Mouse (Mus musculus) forebrain, embryonic 14.5 days (tissue): ENCODE data around the gene Mtch2. TPM values are rescaled to one million over a fixed set of nuclear protein-coding genes. Genes with fewer than 3 reads are reported as not detected.

Source experiments
- ATAC-seq: fragments of 200-750 bp; cut with Nextera tagmentation; 2 replicates; pipeline ENCODE4 v1.8.0; 2017; ENCODE audit warnings: mild to moderate bottlenecking, moderate library complexity
- DNase-seq: peaks from one replicate; pipeline ENCODE4 v3.0.0-alpha.2; 2015; ENCODE audit warnings: low spot score
- H3K27ac ChIP-seq: fragments of 300-500 bp; sonication (generic); 2 replicates; pipeline ENCODE4 v1.5.1; 2014; ENCODE audit warnings: low read depth, mild to moderate bottlenecking, control low read depth, low read length, moderate library complexity
- H3K27me3 ChIP-seq: fragments of 300-500 bp; sonication (generic); replicated peaks from 2 replicates; pipeline ENCODE4 v1.6.1; 2014; ENCODE audit warnings: low read length, control low read depth, mixed read lengths; ENCODE audit not compliant: control insufficient read depth, insufficient read depth
- H3K36me3 ChIP-seq: fragments of 300-500 bp; sonication (generic); 2 replicates; pipeline ENCODE4 v1.6.1; 2014; ENCODE audit warnings: low read length, control low read depth; ENCODE audit not compliant: control insufficient read depth, insufficient read depth
- H3K4me1 ChIP-seq: fragments of 300-500 bp; sonication (generic); 2 replicates; pipeline ENCODE4 v1.6.1; 2014; ENCODE audit warnings: antibody characterized with exemption, low read length, control low read depth; ENCODE audit not compliant: control insufficient read depth, insufficient read depth
- H3K4me2 ChIP-seq: fragments of 300-500 bp; sonication (generic); 2 replicates; pipeline ENCODE4 v1.6.1; 2014; ENCODE audit warnings: mild to moderate bottlenecking, control low read depth, low read length
- H3K4me3 ChIP-seq: fragments of 300-500 bp; sonication (generic); 2 replicates; pipeline ENCODE4 v1.5.1; 2014; ENCODE audit warnings: low read depth, low read length, control low read depth
- H3K9ac ChIP-seq: fragments of 300-500 bp; sonication (generic); 2 replicates; pipeline ENCODE4 v1.6.1; 2014; ENCODE audit warnings: mild to moderate bottlenecking, low read length, control low read depth, moderate library complexity
- H3K9me3 ChIP-seq: fragments of 300-500 bp; sonication (generic); replicated peaks from 2 replicates; pipeline ENCODE4 v1.6.1; 2016; ENCODE audit warnings: low read length, control low read depth, mixed read lengths; ENCODE audit not compliant: control insufficient read depth
- WGBS: fragments of 180-500 bp; shearing (Covaris S2); extraction: QIAGEN DNeasy Blood & Tissue Kit; methylation state at CpG from one replicate; pipeline ENCODE4 v1.1.7; 2014; 5-methylcytosine and 5-hydroxymethylcytosine counted together
- polyA plus RNA-seq: library from polyadenylated mRNA; unstranded; fragments of >200 nt; fragmentation: Nextera tagmentation; extraction: Ambion mirVana; gene quantifications from 2 replicates; pipeline ENCODE4 v1.2.1, GENCODE M21; 2014

Mtch2 gene
- polyA plus RNA-seq, 1 experiment from 2014 or later: 353 TPM

DNA sequence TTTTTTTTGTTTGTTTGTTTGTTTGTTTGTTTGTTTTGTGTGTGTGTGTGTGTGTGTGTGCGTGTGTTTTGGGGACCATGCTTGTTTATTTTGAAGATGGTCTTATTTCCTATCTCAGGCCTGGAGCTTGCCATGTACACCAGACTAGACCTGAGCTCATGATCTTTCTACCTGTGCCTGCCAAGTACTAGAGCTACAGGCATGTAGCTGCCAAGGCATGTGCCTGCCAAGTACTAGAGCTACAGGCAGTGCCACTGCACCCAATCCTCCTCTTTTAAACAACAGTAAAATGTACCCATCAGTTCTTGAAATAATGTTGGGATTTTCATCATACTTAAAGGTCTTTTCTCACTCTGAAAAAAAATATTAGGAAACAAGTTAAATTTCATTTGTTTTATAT is 27.1 kb downstream of the Mtch2 start:
- Histone ChIP-seq H3K27me3 (no peaks in the 10 kb centered on the region), H3K4me3 (no peak overlapping the region), H3K4me2 (no peak overlapping the region), H3K9ac (no peak overlapping the region), H3K9me3 (no peaks in the 10 kb centered on the region), H3K4me1 (no peaks in the 10 kb centered on the region), H3K27ac (no peak overlapping the region), H3K36me3 (0 out of 2 replicates have a peak, but pooled peaks cover under 1% of the 10 kb centered on the region)
- WGBS: 87% methylated on average over 1 of the region's 1 CpGs
- DNase-seq: no peak
- ATAC-seq: no peak

DNA sequence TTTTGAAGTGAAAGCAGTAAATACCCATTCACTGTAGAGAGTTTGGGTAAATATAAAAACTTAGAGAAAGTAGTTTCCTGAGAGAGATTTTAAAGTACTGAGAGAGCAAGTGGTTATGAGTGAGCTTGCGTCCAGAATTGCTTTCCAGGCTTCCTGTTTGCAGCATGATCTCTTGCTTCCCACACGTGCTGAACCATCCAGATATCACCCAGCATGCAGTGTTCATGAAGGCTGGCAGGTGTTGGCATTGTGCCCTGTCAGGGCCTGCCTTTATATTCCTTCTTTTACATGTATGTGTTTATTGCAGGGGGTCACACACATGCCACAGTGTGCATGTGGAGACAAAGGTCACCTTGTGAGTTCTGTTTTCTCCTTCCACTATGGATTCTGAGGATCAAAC is 28.3 kb downstream of the Mtch2 start:
- Histone ChIP-seq H3K4me2 (no peak overlapping the region), H3K36me3 (no peaks in the 10 kb centered on the region), H3K27me3 (no peaks in the 10 kb centered on the region), H3K4me1 (no peaks in the 10 kb centered on the region), H3K27ac (no peak overlapping the region), H3K9ac (no peak overlapping the region), H3K4me3 (no peak overlapping the region), H3K9me3 (no peaks in the 10 kb centered on the region)
- ATAC-seq (no peak), DNase-seq (no peak)
- WGBS: 72% methylated on average over 2 of the region's 2 CpGs

DNA sequence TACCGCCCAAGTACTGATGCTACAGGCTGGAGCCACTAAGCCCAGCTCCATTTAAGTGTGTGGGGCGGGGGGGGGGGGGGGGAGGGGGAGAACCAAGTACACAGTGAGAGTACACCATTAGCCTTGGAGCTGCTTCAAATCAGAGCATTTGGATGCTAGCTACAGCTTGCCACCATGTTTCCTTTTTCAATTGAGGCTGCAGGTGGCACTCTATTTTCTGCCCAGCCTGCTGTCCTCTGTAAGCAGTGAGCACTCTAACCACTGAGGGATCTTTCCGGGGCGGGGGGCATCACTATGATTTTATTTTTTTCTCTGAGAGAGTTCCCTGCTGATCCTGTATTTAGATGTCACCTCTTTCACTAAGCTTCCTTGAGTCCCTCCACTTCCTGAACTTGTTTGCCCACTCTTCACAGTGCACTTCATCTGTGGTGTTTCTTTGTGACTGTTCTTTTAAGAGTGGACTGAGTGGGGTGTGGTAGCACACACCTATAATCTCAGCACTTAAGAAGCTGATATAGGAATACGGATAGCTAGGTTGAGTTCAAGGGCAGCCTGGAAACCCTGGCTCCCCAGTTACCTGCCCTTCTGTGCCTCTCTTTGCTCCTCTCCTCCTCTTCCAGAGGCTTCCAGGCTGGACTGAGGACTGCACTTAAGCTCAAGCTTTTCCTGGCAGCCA is 30.8 kb downstream of the Mtch2 start:
- Histone ChIP-seq H3K27ac (no peak overlapping the region), H3K9me3 (no peaks in the 10 kb centered on the region), H3K4me2 (no peak overlapping the region), H3K4me3 (no peak overlapping the region), H3K27me3 (no peaks in the 10 kb centered on the region), H3K4me1 (no peaks in the 10 kb centered on the region), H3K36me3 (no peaks in the 10 kb centered on the region), H3K9ac (no peak overlapping the region)
- ATAC-seq (no peak), DNase-seq (no peak)
- WGBS: 86% methylated on average over 4 of the region's 5 CpGs

DNA sequence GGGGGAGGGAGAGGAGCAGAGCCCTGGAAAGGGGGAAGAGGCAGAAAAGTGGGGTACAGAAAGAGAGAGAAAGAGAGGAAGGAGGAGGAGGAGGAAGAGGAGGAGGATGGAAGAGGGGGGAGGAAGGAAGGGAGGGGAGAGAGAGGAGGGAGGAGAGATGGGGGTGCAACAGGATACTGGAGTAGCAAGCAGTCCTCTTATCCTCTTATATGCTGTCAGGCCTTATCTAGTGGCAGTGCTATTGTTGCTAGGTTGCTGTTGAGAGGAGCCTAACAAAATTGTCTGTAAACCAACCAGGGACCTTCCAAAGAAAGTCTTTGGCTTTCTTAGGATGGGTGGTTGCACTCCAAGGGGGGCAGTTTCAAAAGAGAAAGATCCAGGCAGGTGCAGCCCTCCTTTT is 32.5 kb downstream of the Mtch2 start:
- Histone ChIP-seq H3K27me3 (no peaks in the 10 kb centered on the region), H3K4me3 (no peak overlapping the region), H3K4me2 (no peak overlapping the region), H3K4me1 (peaks cover 3% of the 10 kb centered on the region; the same call in 1 of the 2 replicates), H3K36me3 (no peaks in the 10 kb centered on the region), H3K9ac (no peak overlapping the region), H3K9me3 (no peaks in the 10 kb centered on the region), H3K27ac (no peak overlapping the region)
- DNase-seq (no peak), ATAC-seq (no peak)

DNA sequence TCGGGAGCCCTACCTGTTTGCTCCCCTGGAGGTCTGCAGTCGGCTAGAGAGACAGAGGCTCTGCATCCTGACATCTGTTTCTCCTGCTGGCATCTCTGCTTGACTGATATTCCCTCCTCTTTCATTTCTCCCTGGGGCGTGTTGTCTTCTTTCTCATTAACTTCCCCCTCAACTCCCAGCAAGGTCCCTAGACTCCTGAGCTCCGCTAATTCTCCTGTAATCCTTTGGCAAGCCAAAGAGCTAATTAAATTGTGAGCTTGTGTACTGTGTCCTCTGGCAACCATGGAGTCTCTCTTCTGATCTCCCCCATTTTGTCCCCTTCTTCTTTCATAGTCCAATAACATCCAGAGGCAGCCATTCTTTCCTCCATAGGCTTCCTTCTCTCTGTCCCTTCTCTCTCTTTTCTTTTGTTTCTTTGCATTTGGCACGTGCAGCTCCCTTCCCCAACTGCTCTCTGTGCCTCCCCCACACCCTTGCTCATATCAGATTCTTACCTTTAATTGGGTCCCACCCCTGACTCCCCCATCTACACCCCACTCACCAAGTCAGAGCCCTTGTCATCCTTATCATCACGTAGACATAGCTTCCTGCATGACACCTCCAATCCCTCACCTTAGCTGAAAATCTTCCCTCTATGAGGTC is 33.3 kb downstream of the Mtch2 start:
- ATAC-seq: no peak
- Histone ChIP-seq H3K36me3 (no peaks in the 10 kb centered on the region), H3K4me3 (no peak overlapping the region), H3K27ac (no peak overlapping the region), H3K9ac (no peak overlapping the region), H3K9me3 (no peaks in the 10 kb centered on the region), H3K4me2 (no peak overlapping the region), H3K4me1 (peaks cover 4% of the 10 kb centered on the region; the same call in 1 of the 2 replicates), H3K27me3 (no peaks in the 10 kb centered on the region)
- 10% methylated on average over 6 of the region's 6 CpGs for WGBS
- peak; percentile 34 for DNase-seq

DNA sequence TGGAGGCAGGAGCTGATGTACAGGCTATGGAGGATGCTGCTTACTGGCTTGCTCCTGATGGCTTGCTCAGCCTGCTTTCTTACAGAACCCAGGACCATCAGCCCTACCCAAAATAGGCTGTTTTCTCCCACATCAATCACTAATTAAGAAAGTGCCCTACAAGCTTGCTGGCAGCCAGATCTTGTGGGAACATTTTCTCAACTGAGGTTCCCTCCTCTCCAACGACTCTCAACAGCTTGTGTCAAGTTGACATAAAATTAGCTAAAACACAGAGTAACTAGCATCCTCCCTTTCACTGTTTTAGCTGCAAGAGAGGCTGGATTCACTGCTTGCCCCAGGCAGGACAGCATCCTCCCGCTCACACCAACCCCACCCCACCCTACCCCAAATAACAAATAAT is 34.9 kb downstream of the Mtch2 start:
- peaks cover under 1% of the 10 kb centered on the region for H3K27me3 ChIP-seq
- 81% methylated on average over 2 of the region's 2 CpGs for WGBS
- no peaks in the 10 kb centered on the region for H3K9me3 ChIP-seq
- no peak overlapping the region for H3K4me2 ChIP-seq
- H3K36me3 ChIP-seq: no peaks in the 10 kb centered on the region
- no peak overlapping the region for H3K27ac ChIP-seq
- H3K9ac ChIP-seq: no peak overlapping the region
- no peak overlapping the region for H3K4me3 ChIP-seq
- no peak for DNase-seq
- no peak for ATAC-seq
- peaks cover 4% of the 10 kb centered on the region; the same call in 1 of the 2 replicates for H3K4me1 ChIP-seq

DNA sequence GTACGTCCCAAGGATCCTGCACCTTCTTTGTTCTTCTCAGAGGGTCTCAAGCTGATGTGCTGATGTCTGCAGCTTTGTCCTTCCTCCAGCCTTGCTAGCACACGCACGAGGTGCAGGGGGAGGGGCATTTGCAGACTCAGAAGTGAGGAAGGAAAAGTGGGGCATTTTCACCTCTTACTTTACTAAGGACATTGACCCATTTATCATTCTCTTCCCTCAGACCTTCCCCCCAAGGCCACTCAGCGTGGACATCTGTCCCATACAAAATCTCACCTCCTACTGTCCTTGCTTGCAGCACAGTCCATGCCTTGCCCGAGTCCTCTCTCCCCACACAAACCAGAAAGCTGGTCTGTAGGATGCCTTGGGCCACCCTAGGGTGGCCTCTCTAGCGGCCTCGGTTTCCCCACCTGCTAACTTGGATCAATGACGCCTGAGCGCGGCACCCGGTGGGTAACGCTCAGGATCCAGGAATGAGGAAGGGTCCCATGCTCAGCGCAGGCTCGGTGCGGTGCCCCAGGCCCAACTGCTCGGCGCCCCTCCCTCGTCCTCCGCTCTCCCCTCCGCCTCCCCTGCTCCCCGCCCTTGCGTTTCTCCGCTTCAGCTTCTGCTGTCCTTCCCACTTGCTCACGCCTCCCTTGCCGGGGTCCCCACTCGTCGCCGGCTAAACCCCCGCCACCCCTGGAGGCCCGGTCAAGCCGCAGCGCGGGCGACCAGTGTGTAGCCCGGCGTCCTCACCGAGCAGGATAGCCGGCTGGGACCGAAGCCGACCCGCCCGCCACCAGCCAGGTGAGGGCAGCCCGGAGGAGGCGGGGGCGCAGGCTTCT is 38.5 kb downstream of the Mtch2 start, which contains the start of gene C1qtnf4:
C1qtnf4 (plus strand) TSS at position 643 of the 824 bp plus-strand sequence.
- DNase-seq (peak; percentile 74), ATAC-seq (peak; percentile 73)
- Histone ChIP-seq H3K9me3 (no peaks in the 10 kb centered on the region), H3K9ac (peak within 1 kb of the TSS; percentile 88), H3K27ac (peak within 1 kb of the TSS; percentile 84), H3K27me3 (peaks cover 21% of the 10 kb centered on the region), H3K36me3 (no peaks in the 10 kb centered on the region), H3K4me3 (peak within 1 kb of the TSS; percentile 63), H3K4me2 (peak within 1 kb of the TSS; percentile 89), H3K4me1 (peaks cover 8% of the 10 kb centered on the region; the same call in 1 of the 2 replicates)
- under 1% methylated on average over 42 of the region's 45 CpGs for WGBS

DNA sequence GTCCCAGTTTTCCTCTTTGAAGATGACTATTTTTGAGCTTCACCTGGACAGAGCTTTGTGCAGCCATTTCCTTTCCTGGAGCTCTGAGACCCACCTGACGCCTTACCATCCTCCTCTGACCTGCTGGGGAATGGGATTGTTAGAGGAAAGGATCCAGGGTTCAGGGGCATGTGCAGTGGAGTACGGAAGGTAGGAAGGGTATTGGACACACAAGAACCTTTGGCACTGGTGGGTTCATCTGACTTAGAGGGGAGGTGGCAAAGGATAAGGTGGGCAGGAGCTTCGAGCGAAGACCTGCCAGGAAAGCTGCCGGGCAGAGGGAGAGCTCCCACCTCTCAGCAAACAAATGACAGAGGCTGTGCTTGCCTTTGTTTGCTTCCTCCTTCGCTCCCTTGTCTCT is 39.5 kb downstream of the Mtch2 start:
- DNase-seq (no peak), ATAC-seq (no peak)
- H3K9ac ChIP-seq: peak overlapping the region; percentile 88
- H3K4me3 ChIP-seq: peak overlapping the region; percentile 63
- H3K27me3 ChIP-seq: peaks cover 21% of the 10 kb centered on the region
- H3K4me2 ChIP-seq: peak overlapping the region; percentile 89
- peaks cover 9% of the 10 kb centered on the region; the same call in 1 of the 2 replicates for H3K4me1 ChIP-seq
- peak overlapping the region; percentile 84; the same call in 1 of the 2 replicates for H3K27ac ChIP-seq
- 25% methylated on average over 6 of the region's 6 CpGs for WGBS
- H3K9me3 ChIP-seq: no peaks in the 10 kb centered on the region
- no peaks in the 10 kb centered on the region for H3K36me3 ChIP-seq
